Mouse (Mus musculus) spleen, adult 2 months (tissue): ENCODE results near the gene Hivep3. TPM values are rescaled to one million over a fixed set of nuclear protein-coding genes. Genes with fewer than 3 reads are reported as not detected.
A peak's percentile ranks its signal among the peaks of the same experiment; 100 is the strongest.

Experiments used
- DNase-seq, 2 experiments: peaks; one replicate each; pipeline versions ENCODE4 v3.0.0 to v3.0.0-alpha.2; 2012 to 2021; ENCODE audit warnings: low spot score in 2 of 2, low read depth in 1 of 2
- H3K27ac ChIP-seq: fragments of 200-500 bp; 2 replicates; pipeline ENCODE4 v1.5.1; 2012; ENCODE audit warnings: low read length, inconsistent platforms; ENCODE audit not compliant: insufficient read depth
- H3K27me3 ChIP-seq: fragments of 200-500 bp; 2 replicates; pipeline ENCODE4 v1.6.1; 2012; ENCODE audit warnings: mild to moderate bottlenecking, moderate library complexity, low read length, inconsistent platforms; ENCODE audit not compliant: control insufficient read depth, insufficient read depth
- H3K36me3 ChIP-seq: fragments of 200-500 bp; 2 replicates; pipeline ENCODE4 v1.6.1; 2012; ENCODE audit warnings: mild to moderate bottlenecking, low read length, inconsistent platforms; ENCODE audit not compliant: control insufficient read depth, insufficient read depth
- H3K4me1 ChIP-seq: fragments of 200-500 bp; 2 replicates; pipeline ENCODE4 v1.6.1; 2011; ENCODE audit warnings: inconsistent platforms; ENCODE audit not compliant: control insufficient read depth, insufficient read depth, insufficient read length
- H3K4me3 ChIP-seq: fragments of 200-500 bp; 2 replicates; pipeline ENCODE4 v1.5.1; 2011; ENCODE audit warnings: mild to moderate bottlenecking, inconsistent platforms; ENCODE audit not compliant: insufficient read depth, insufficient read length; ENCODE audit errors: extremely low read depth
- CTCF ChIP-seq: fragments of 200-500 bp; IDR thresholded peaks from 2 replicates; pipeline ENCODE4 v1.5.1; 2011; ENCODE audit warnings: mild to moderate bottlenecking, inconsistent platforms; ENCODE audit not compliant: insufficient read depth, insufficient read length, insufficient replicate concordance; ENCODE audit errors: extremely low read depth
- POLR2A ChIP-seq: fragments of 200-500 bp; IDR thresholded peaks from 2 replicates; pipeline ENCODE4 v1.6.1; 2011; ENCODE audit warnings: low read depth, low read length, inconsistent platforms
- WGBS: fragments of 180-500 bp; shearing (Covaris S2); methylation state at CpG from one replicate; pipeline ENCODE4 v1.1.7; 2018; 5-methylcytosine and 5-hydroxymethylcytosine counted together
- polyA plus RNA-seq: library from polyadenylated mRNA; depleted of rRNA; stranded (reverse); fragments of >200 nt; gene quantifications from 2 replicates; pipeline ENCODE4 v1.2.3, GENCODE M21; 2012

Gene Hivep3
- polyA plus RNA-seq, 1 experiment: 8.7 TPM

DNA sequence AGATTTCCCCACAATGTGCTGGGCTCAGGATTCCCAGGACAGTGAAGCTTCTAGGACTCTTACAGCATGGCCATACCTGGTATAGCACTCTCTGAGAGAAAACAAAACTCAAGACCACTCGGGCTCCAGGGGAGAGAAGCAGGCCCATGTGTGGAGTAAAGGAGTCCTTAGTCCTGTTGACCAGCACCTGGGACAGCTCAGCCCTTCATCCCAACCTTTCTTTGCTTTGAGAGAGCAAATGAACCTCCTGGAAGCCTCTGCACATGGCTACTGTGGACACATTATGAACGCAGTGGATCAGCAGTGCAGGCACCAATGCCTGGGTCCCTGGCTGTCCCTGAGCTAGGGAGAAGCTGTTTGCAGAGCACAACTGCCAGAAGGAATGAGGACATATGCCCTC lies 181.5 kb downstream of the Hivep3 start:
- H3K4me1 ChIP-seq: peaks cover 9% of the 10 kb centered on the region; the same call in 1 of the 2 replicates

DNA sequence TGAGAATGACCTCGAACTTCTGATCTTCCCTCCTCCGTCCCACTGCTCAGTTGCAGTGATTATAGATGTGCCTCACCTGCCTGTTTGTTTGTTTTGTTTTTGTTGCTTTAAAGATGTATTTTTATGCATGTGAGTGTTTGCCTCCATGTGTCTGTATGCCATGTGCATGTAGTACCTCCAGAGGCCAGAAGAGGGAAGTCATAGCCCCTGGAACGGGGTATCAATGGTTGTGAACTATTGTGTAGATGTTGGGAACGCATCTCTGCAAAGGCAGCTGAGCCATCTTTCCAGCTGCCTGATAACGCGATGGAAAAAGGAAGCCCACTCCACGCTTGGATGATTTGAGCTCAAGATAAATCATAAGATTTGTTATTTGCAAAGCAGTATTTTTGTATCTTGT lies 183.9 kb downstream of the Hivep3 start:
- Histone ChIP-seq H3K4me1 (no peaks in the 10 kb centered on the region), H3K27me3 (no peaks in the 10 kb centered on the region), H3K36me3 (no peaks in the 10 kb centered on the region), H3K27ac (no peak overlapping the region), H3K4me3 (no peak overlapping the region)
- DNase-seq: peak; percentile 3 to 40
- WGBS: 78% methylated on average over 7 of the region's 7 CpGs
- TF ChIP-seq CTCF (peak; percentile 37; the same call in 1 of the 2 replicates), POLR2A (no peak)

More for the DNA sequence above, 181.5 kb downstream of the Hivep3 start:
- Histone ChIP-seq H3K27me3 (no peaks in the 10 kb centered on the region), H3K36me3 (no peaks in the 10 kb centered on the region), H3K4me3 (no peak overlapping the region), H3K27ac (no peak overlapping the region)
- no peak for DNase-seq
- 88% methylated on average over 2 of the region's 2 CpGs for WGBS
- TF ChIP-seq CTCF: no peak
- no peak for TF ChIP-seq POLR2A

DNA sequence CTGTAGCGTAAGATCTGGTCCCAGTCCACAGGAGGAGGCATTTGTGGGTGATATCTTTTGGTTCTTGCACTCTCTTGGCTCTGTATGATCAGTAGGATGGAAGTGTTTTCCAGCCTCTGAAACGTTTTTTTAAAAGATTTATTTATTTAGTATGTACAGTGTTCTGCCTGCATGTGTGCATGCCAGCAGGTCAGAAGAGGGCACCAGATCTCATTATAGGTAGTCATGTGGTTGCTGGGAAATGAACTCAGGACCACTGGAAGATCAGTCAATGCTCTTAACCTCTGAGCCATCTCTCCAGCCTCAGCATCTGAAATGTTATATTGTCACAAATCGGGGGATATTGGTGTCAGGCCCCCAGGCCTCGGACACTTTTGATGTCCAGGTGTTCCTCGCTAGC lies 185.8 kb downstream of the Hivep3 start:
- DNase-seq: no peak
- Histone ChIP-seq H3K36me3 (no peaks in the 10 kb centered on the region), H3K4me1 (no peaks in the 10 kb centered on the region), H3K27me3 (no peaks in the 10 kb centered on the region), H3K27ac (no peak overlapping the region), H3K4me3 (no peak overlapping the region)
- TF ChIP-seq POLR2A: no peak
- no peak for TF ChIP-seq CTCF
- 73% methylated on average over 5 of the region's 5 CpGs for WGBS

DNA sequence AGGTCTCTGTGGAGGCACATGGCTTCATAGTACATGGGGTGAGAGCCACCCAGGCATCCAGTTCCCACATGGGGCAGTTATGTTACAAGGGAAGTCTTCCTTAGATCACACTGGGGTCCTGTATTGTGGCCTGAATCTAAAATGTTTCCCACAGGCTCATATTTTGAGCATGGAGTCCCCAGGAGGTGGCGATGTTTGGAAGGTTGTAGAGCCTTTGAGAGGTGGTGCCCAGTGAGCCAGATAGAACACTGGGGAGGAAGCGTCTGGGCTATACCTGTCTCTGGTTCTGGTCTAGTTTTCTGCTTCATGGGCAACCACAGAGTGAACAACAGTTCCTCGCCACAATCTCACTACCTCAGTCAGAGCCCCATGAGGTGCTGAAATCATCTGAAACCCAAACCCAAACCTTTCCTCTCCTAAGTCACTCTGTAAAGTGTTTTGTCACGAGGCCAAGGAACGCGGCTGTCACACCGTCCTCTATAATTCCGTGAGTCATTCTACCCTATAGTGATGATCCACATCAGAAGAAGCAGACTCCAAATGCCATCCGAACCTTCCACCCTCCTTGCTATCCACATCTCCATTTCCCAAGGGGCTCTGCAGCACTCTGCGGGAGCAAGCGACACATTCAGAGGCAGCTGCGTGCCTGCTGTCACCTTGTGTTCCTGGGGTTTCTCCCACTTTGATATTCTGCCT lies 187.6 kb downstream of the Hivep3 start:
- Histone ChIP-seq H3K4me3 (no peak overlapping the region), H3K36me3 (no peaks in the 10 kb centered on the region), H3K4me1 (no peaks in the 10 kb centered on the region), H3K27me3 (no peaks in the 10 kb centered on the region), H3K27ac (no peak overlapping the region)
- DNase-seq: peak; percentile 3 to 26
- WGBS: 82% methylated on average over 12 of the region's 12 CpGs
- TF ChIP-seq CTCF (peak; percentile 25; the same call in 1 of the 2 replicates), POLR2A (no peak)

DNA sequence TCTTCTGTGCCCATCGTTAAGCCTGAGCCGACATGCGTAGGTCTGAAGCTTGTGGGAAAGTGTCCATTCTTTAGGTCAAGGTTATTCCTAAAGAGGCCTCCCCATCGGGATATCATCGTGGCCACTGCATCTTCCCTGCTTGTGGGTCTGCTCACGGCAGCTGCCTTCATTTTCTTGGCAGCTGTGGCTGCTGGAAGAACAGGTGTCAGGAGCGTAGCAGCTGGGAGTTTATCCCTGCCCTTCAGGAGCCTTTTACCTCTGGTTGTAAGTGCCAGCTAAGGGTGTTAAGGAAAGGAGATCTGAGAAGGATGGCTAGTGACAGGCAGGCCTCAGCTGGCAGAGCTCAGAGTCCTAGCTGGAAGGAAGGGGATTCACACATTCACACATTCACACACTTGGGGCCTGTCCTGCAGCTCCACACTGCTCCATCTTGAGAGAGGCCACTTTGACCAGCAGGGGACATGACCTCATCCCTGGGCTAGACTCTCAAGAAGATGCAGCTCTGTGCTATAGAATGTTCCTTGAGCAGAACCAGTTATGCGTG lies 188.2 kb downstream of the Hivep3 start:
- 91% methylated on average over 8 of the region's 8 CpGs for WGBS

DNA sequence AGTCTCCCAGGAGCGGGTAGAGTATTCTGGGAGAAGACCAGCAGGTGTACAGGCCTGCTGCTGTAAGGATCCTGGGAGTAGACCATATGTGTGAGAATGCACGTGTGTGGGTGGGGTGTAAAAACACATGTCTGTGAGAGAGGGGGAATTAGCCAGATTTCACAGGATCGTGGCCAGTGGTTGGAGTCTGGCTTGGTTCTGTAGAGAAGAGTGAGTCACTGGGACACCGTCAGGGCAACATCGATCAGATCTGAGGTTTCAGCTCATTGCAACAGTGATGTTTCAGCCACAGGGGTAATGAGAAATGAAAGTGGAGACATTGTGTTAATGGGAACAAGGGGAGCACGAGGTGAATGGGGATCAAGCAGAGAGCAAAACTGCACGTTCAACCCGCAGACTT lies 189.4 kb downstream of the Hivep3 start:
- H3K4me3 ChIP-seq: no peak overlapping the region
- no peak overlapping the region for H3K27ac ChIP-seq
- no peaks in the 10 kb centered on the region for H3K27me3 ChIP-seq
- no peak for TF ChIP-seq CTCF
- TF ChIP-seq POLR2A: no peak
- no peak for DNase-seq
- H3K4me1 ChIP-seq: no peaks in the 10 kb centered on the region
- H3K36me3 ChIP-seq: no peaks in the 10 kb centered on the region
- 64% methylated on average over 8 of the region's 8 CpGs for WGBS

More for the DNA sequence above, 188.2 kb downstream of the Hivep3 start:
- TF ChIP-seq POLR2A (no peak), CTCF (no peak)
- Histone ChIP-seq H3K36me3 (no peaks in the 10 kb centered on the region), H3K4me3 (no peak overlapping the region), H3K4me1 (no peaks in the 10 kb centered on the region), H3K27me3 (no peaks in the 10 kb centered on the region), H3K27ac (no peak overlapping the region)
- no peak for DNase-seq

DNA sequence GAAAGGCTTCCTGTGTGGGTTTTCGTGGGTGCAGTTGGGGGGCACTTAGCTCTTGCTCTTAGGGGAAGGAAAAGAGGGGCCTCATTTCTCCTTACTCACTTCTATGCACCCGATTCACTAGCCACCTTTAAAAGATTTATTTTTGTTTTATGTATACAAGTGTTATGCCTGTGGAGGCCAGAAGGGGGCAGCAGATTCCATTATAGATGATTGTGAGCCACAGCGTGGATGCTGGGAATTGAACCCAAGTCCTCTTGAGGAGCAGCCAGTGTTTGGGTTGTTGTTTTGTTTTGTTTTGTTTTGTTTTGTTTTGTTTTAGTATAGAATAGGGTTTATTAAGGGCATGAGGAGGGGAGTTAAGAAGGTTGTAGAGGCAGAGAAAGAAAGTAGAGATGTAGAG lies 189.8 kb downstream of the Hivep3 start:
- no peak for TF ChIP-seq POLR2A
- no peak for TF ChIP-seq CTCF
- no peak overlapping the region for H3K4me3 ChIP-seq
- H3K27me3 ChIP-seq: no peaks in the 10 kb centered on the region
- H3K36me3 ChIP-seq: no peaks in the 10 kb centered on the region
- no peak overlapping the region for H3K27ac ChIP-seq
- WGBS: 60% methylated on average over 3 of the region's 3 CpGs
- DNase-seq: no peak
- H3K4me1 ChIP-seq: no peaks in the 10 kb centered on the region
